Mouse (Mus musculus): ENCODE data around the gene Metap2.

Gene Metap2

DNA sequence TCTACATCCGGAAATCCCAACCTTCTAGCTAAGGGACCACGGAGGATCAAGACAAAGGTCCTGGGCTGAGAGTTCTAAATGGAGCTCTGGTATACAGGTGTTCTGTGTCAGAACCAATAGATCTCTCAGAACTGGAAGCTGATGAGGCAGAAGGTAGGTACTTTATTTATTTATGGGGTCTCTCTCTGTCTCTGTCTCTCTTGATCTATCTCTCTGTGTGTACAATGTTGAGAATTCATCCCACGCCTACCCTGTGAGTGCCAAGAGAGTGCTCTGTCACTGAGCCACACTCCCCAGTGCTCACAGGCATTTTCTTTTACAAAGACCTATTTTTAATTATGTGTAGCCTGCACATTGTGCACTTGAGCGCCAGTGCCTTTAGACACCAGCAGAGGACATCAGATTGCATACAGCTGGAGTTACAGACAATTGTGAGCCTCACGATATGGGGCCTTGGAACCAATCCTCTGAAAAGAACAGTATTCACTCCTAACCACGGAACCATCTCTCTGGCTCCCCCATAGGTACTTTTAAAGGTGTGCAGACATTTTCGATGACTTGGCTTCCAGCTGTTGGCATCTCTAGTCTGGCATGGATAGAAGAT lies at the start of gene Metap2:
Gene Metap2 (minus strand): TSS at position 51 of the 604 bp plus-strand sequence.
- no peak for DNase-seq (ENCODE audit: low spot score)

GRCm38 (mm10) chr10:93945843-93946499 lies 49.1 kb upstream of the Metap2 start:
- DNase-seq (ENCODE audit: low spot score), result peak; percentile 7

DNA sequence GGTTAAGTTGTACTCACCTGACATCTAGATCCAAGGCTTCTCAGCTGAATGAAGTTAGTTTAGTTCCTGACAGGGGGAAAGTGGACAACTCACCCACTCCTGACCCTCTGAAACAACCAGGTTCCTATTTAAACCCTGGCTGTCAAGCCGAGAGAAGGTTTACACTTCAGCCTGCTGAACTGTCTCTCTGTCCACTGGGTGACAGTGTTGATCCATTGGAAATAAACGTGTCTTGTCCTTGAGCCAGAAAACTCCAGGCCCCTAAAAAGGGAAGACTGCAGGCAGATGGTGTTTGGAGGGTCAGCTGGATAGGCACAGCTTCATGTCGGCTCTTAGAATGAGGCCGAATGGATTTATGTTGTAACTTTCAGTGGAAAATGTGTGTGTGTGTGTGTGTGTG lies 48.5 kb upstream of the Metap2 start:
- DNase-seq (ENCODE audit: low spot score), result peak; percentile 20

- DNase-seq (ENCODE audit: low spot score), result no peak
These were observed 47.3 kb upstream of the Metap2 start for GRCm38 (mm10) chr10:93944241-93944640.

- no peak for DNase-seq (ENCODE audit: low spot score)
These were observed 43.4 kb upstream of the Metap2 start for GRCm38 (mm10) chr10:93940279-93940678.

GRCm38 (mm10) chr10:93939676-93940075 lies 42.8 kb upstream of the Metap2 start:
- no peak for DNase-seq (ENCODE audit: low spot score)

- no peak for DNase-seq (ENCODE audit: low spot score)
These were observed 42.0 kb upstream of the Metap2 start for GRCm38 (mm10) chr10:93938844-93939271.

- no peak for DNase-seq (ENCODE audit: low spot score)
These were observed 37.1 kb upstream of the Metap2 start for GRCm38 (mm10) chr10:93933980-93934379.

DNA sequence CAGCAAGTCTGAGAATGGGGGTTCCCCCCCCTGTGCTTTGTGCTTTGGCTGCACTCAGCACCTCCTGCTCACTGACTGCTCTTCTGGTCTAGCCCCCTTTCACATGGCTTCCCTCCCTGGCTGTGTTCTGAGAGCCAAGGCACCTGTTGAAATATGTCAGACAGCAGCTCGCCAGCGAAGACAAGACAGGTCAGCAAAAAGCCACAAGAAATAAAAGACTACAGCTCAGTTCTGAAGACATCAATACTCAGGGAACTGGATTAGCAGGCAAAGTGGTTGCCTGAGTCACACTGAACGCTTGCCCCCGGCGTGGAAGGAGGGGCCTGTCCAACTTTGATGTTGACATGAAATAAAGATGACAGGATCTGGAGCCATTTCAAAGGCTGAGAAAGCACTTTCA lies 36.0 kb upstream of the Metap2 start:
- DNase-seq (ENCODE audit: low spot score), result no peak

DNA sequence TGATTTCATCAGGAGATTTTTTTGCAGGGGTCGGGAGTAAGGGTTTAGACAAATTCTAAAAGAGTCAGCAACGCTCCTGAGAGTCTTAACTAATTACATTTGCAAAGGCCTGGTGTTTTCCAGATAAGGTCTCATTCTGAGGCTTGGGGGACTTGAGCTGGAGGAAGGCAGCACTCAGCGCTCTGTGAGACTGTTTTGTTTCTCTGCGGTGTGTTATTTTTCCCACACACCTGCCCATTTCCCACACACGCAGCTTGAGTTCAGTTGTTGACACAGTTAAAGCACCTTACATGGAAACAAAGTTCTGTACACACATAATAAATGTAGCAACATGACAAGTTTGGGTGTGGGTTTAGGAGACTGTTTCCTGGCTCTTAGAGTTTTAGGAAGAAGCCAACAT lies 35.1 kb upstream of the Metap2 start:
- no peak for DNase-seq (ENCODE audit: low spot score)

DNA sequence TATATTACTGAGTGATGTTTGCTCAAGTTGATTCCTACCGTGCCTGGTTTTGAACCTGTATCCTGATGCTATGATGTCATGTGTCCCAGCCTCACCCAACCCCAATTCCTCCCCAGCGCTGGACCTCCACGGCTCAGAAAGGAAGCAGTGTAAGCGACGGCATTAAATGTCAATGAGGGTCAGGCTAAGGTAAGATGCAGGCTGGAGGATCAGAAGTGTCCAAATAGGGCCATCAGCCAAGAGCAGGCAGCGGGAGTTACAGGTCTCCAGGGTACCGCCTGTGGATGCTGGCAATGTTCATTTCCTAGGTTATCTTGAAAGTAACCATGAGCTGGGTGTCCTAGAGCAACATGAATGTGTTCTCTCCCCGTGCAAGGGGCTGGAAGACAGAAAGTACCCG lies 34.5 kb upstream of the Metap2 start:
- no peak for DNase-seq (ENCODE audit: low spot score)

- DNase-seq (ENCODE audit: low spot score), result no peak
These were observed 33.4 kb upstream of the Metap2 start for GRCm38 (mm10) chr10:93930236-93930824.

DNA sequence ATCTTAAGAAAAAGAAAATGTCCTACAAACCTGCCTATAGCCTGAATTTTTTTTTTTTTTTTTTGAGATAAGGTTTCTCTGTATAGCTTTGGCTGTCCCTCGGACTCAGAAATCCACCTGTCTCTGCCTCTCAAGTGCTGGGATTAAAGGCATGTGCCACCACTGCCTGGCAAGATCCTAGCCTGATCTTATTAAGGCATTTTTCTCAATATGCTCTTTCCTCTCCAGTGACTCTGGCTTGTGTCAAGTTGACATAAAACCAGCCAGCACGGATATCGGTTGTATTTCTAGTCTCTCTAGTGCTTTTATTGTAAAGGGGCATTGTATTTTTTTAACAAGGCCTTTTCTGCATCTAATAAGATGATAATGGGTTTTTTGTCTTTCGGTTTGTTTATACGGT lies 27.8 kb upstream of the Metap2 start:
- no peak for DNase-seq (ENCODE audit: low spot score)

DNA sequence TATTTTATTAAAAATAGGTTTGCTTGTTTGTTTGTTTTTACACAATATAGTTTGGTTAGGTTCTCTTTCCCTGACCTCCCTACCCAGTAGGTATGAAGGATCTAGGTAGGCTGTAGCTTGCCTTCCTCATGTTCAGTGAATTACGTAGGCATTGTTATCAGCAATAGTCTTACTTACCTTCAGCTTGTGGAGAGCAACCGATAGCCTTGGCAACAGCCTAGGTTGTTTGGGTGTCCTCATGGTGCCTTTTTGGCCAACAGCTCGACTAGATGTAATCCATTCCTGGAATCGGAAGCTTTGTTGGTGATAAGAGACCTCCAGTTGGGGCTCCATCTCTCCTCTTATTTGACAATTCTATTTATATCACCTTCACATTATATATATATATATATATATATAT lies 24.3 kb upstream of the Metap2 start:
- no peak for DNase-seq (ENCODE audit: low spot score)

DNA sequence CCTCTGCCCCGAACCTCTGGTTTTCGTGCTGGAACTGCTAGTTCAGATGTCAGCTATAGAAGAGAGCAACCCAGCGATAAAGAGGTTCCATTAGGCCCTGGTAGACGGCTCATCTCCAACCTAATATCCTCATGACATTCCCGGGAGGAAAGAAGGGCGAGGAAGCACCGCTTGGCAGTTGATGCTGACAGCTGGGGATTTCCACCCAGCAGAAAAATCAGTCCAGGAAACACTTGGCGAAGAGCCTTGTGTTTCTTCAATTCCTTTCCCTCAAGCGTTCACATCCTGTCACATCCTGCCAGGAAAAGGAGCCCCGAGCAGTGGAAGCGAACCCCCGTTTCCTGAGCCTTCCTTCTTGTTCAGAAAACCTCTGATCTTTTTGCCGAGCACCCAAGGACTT lies 22.3 kb upstream of the Metap2 start:
- DNase-seq (ENCODE audit: low spot score), result no peak

DNA sequence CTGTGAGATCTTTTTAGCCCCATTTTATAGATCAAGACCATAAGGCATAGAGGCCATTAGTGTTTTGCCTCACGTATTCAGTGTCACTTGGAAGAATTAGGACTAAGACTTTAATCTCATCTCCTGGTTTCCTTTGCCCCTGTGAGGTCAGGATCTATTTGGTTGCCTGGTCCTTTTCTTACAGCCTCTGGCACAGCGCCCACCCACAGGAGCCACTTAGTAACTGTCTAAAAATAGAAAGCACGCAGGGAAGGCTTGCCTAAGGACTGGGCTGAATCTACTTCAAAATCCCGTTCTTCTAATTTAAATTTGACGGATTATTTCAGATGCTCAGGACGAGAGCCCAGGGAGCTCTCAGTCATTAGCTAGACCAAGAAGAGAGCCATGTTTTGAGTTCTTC lies 21.8 kb upstream of the Metap2 start:
- no peak for DNase-seq (ENCODE audit: low spot score)

GRCm38 (mm10) chr10:93918087-93918486 lies 21.2 kb upstream of the Metap2 start:
- DNase-seq (ENCODE audit: low spot score), result no peak

GRCm38 (mm10) chr10:93916778-93917177 lies 19.9 kb upstream of the Metap2 start:
- no peak for DNase-seq (ENCODE audit: low spot score)

DNA sequence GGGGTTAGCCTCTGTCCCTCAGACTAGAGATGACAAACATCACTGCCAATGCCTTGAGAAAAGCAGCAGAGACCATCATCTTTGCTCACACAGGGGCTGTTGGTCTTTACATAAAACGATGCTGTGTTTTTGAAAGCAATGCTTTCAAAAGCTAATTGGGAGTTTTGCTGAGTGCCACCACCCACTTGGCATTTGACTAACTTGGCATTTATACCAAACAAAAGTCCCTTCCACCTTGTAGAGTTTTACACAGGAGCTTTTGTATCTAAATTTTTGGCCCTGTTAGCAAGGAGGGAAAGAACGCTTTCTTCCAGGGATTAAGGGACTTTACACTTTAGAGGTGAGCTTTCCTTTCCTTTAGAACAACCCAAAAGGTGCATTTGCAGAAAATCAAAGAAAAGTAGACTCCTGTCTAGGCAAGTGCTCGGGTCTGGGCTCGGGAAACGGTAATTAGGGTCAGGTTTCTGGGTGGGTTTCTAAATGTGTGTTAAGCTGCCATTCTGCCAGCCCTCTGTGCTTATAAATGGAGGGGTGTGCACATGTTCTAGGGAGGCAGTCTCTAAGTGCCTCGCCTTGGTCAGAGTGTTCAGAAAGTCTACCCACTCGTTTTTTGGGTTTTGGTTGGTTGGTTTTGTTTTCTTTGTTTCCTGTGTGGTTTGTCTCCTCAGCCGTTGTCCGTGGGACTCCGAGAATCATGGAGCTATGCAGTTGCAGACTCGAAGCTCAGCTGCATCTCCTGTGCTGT lies 18.8 kb upstream of the Metap2 start:
- DNase-seq (ENCODE audit: low spot score), result no peak

DNA sequence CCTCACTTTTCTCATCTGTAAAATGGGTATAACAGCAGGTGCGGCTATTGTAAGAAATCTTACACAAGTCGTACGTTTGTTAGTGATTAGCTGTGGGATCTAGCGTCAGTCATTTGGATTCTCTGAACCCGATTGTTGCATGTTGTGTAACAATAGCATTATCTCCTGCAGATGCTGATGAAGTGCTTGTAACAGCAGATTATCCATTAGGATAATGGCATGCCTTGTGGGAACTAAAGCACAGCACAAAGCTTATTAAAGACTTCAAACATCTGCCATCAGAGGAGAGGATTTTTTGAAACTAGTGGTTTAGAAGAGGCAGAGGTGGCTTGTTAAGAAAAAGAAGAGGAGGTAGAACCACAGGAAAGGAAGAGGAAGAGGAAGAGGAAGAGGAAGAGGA lies 16.6 kb upstream of the Metap2 start:
- DNase-seq (ENCODE audit: low spot score), result no peak

DNA sequence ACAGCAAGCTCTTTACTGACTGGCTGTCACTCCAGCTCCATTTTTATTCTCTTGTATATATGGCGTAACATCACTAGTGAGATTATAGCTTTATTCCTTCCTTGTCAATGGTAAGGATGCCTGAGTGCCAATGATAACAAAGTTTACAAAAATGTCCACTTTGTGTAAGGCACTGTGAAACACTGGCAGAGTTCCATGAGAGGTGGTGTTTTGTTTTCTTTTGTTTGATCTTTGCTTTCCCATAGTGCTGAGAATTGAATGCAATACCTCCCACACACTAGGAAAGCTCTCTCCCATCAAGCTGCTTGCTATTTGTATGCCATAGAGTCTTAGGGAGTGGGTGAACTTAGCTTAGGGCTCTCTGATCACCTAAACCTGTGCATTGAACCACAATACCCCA lies 16.0 kb upstream of the Metap2 start:
- no peak for DNase-seq (ENCODE audit: low spot score)

DNA sequence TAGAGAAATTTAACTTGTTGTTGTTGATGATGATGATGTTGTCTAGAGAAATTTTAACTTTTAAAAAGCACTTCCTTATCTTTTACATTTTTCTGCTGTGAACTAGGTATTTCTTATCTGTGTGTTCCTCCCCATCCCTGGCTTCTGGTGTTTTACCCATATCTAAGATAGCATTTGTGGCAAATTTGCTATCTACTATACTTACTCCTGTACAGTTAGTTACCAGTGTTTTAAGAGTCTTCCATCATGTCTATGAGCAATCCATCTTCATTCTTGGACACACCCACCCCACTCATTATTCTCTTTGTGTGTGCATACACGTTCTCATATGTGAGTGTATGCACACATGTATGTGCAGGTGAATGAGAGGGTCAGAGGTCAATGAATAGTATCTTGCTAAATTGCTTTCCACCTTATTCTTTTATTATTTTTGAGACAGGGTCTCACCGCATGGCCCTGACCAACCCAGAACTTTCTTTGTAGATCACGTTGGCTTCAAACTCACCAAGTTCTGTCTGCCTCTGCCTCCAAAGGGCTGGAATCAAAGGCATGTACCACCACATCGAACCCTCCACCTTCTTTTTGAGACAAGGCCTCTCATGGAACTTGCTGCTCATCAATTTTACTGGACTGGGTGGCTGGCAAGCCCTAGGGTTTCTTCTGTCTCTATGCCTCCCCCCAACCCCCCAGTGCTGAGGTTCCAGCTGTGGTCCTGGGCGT lies 15.4 kb upstream of the Metap2 start:
- DNase-seq (ENCODE audit: low spot score), result no peak
